In the genomic region with DNA sequence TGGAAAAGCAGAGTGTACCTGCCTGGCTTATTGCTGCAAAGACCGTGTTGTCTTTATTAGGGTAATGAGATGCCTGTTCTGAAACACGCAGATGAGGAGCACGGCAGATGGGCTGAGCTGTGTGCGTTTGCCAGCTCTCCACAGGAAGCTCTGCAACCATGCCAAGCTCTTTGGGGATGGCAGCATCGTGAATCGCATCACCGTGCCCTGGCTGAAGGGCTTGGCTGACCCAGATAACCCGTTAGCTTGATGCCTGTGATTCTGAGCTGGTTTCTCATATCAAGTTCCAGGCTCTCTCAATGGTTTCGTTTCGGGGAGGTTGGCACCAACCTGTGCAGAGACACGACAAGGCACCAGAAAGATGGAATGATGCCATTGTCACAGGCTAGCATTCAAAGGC, we compare ENCODE assay signal across 13 mouse cellular contexts. TPM values are rescaled to one million over a fixed set of nuclear protein-coding genes. Genes with fewer than 3 reads are reported as not detected.
DNase-seq lines count a peak whose midpoint lies in the region; ATAC-seq and TF ChIP-seq lines count a peak whose summit lies in the region.
"Had no signal": no experiment of that assay in that cellular context is flagged by ENCODE, and none has a peak within 500 bp of the region (broad histone marks: within the 10 kb centered on the region; RNA-seq: fewer than 3 reads in every experiment).

No protein-coding gene starts in this region.

- H3K9me3 ChIP-seq in midbrain, embryonic 15.5 days = no peaks in the 10 kb centered on the region
- H3K9me3 ChIP-seq: limb, embryonic 13.5 days; midbrain, embryonic 12.5 days had no signal

- H3K27ac ChIP-seq in layer of hippocampus, adult 2 months = peak overlapping the region; percentile 88
- H3K27ac ChIP-seq in midbrain, embryonic 15.5 days = peak overlapping the region; percentile 1; the same call in 1 of the 2 replicates
- H3K27ac ChIP-seq: limb, embryonic 13.5 days; midbrain, embryonic 12.5 days had no signal

- no peaks in the 10 kb centered on the region for H3K36me3 ChIP-seq in midbrain, embryonic 15.5 days (replicated peaks)
- H3K36me3 ChIP-seq: limb, embryonic 13.5 days; midbrain, embryonic 12.5 days had no signal

- H3K4me2 ChIP-seq in midbrain, embryonic 15.5 days = no peak overlapping the region
- H3K4me2 ChIP-seq: limb, embryonic 13.5 days; midbrain, embryonic 12.5 days had no signal

- WGBS in midbrain, embryonic 15.5 days = 70% methylated on average over 11 of the region's 11 CpGs

- H3K27me3 ChIP-seq in midbrain, embryonic 15.5 days (replicated peaks) = no peaks in the 10 kb centered on the region
- H3K27me3 ChIP-seq: midbrain, embryonic 12.5 days had no signal

- H3K4me3 ChIP-seq in layer of hippocampus, adult 2 months = peak overlapping the region; percentile 24; the same call in 1 of the 2 replicates
- H3K4me3 ChIP-seq in midbrain, embryonic 15.5 days = no peak overlapping the region
- H3K4me3 ChIP-seq: limb, embryonic 13.5 days; midbrain, embryonic 12.5 days had no signal

- H3K9ac ChIP-seq in midbrain, embryonic 15.5 days = no peak overlapping the region
- H3K9ac ChIP-seq: limb, embryonic 13.5 days; midbrain, embryonic 12.5 days had no signal

- peaks cover 8% of the 10 kb centered on the region; the same call in 1 of the 2 replicates for H3K4me1 ChIP-seq in midbrain, embryonic 15.5 days
- H3K4me1 ChIP-seq: limb, embryonic 13.5 days; midbrain, embryonic 12.5 days had no signal

- ATAC-seq in cerebellum, adult (ENCODE audit: insufficient number of reproducible peaks, low FRiP score, low TSS enrichment) = peak; percentile 94
- ATAC-seq in midbrain, embryonic 15.5 days (replicated peaks) = no peak
- no peak for ATAC-seq in megakaryocyte, adult 5-6 weeks (ENCODE audit: poor library complexity, severe bottlenecking)

- DNase-seq in layer of hippocampus, adult 2 months (ENCODE audit: low spot score in 2 of 2) = peak; percentile 60 to 64
- DNase-seq in layer of hippocampus, postnatal 25 days (ENCODE audit: extremely low spot score in 1 of 2, low spot score in 1 of 2) = no peak
- DNase-seq in cerebellum, postnatal 14 days = peak; percentile 100
- no peak for DNase-seq in kidney, postnatal 4 days
- DNase-seq: kidney, postnatal 10 days; thymus, postnatal 36 days had no signal

- no peak for TF ChIP-seq CTCF in layer of hippocampus, adult 2 months (conservative IDR thresholded peaks at IDR 0.05)

RNA-seq across cellular contexts. Expression of gene Pla2g2c, which starts 14.0 kb away (rescaled TPM):
- not detected for total RNA-seq in layer of hippocampus, adult 2 months (2021)
- under 1 TPM in 1 of 2 experiments, not detected in 1; 0.21 TPM for total RNA-seq in layer of hippocampus, postnatal 25 days (2021)
- polyA plus RNA-seq in midbrain, embryonic 15.5 days (2015; fragmentation: Nextera tagmentation; extraction: Ambion mirVana) = 0.74 and 1.1 TPM in 2 replicates
- not detected in 2 replicates for total RNA-seq in megakaryocyte, adult 5-6 weeks (2015)
- not detected in 2 replicates for total RNA-seq in megakaryocyte, adult 5-6 weeks (2017)

RNA-seq across cellular contexts. Expression of gene Ubxn10, which starts 26.3 kb away (rescaled TPM):
- 1 to 10 TPM; 1.9 to 2.1 TPM for total RNA-seq in layer of hippocampus, adult 2 months (2021)
- 1 to 10 TPM; 1.3 to 1.6 TPM for total RNA-seq in layer of hippocampus, postnatal 25 days (2021)
- polyA plus RNA-seq in midbrain, embryonic 15.5 days (2015; fragmentation: Nextera tagmentation; extraction: Ambion mirVana) = 4.3 and 4.7 TPM in 2 replicates
- total RNA-seq in megakaryocyte, adult 5-6 weeks (2015) = not detected in 2 replicates
- total RNA-seq in megakaryocyte, adult 5-6 weeks (2017) = not detected in 2 replicates

RNA-seq across cellular contexts. Expression of gene Pla2g2f, which starts 46.8 kb away (rescaled TPM):
- 1 to 10 TPM; 1.6 to 2.3 TPM for total RNA-seq in layer of hippocampus, adult 2 months (2021)
- total RNA-seq in layer of hippocampus, postnatal 25 days (2021) = 1 to 10 TPM; 1.5 to 1.6 TPM
- 0.06 and 0.13 TPM in 2 replicates for polyA plus RNA-seq in midbrain, embryonic 15.5 days (2015; fragmentation: Nextera tagmentation; extraction: Ambion mirVana)
- not detected in 2 replicates for total RNA-seq in megakaryocyte, adult 5-6 weeks (2015)
- not detected in 2 replicates for total RNA-seq in megakaryocyte, adult 5-6 weeks (2017)
- polyA plus RNA-seq: embryonic facial prominence, embryonic 11.5 days; lung, embryonic 16.5 days had no signal

Comparison
In these comparisons a context has a peak if more than half of its experiments do, and no peak if none do; other contexts are left out.
1. DNase-seq: peak in layer of hippocampus, adult 2 months (2 of 2) and cerebellum, postnatal 14 days (2 of 2); none in layer of hippocampus, postnatal 25 days (0 of 2) and kidney, postnatal 4 days (0 of 2).